Mouse (Mus musculus): ENCODE measurements at regions not wholly inside any gene's neighbourhood (a gene's known extent, or its start where the extent isn't known, plus 50 kb on each side); places are given as distances from the start of the nearest gene placed in this dataset.

GRCm38 (mm10) chr11:27280791-27281190 lies 687.0 kb upstream of the Vrk2 start:
- Histone ChIP-seq H3K9ac (replicated peaks; ENCODE audit: low read length) (no peak overlapping the region), H3K4me3 (ENCODE audit: low read length) (no peak overlapping the region), H3K27me3 (ENCODE audit: insufficient read depth, low read length) (no peaks in the 10 kb centered on the region), H3K27ac (no peak overlapping the region), H3K4me1 (ENCODE audit: insufficient read depth, low read length) (no peaks in the 10 kb centered on the region), H3K36me3 (ENCODE audit: insufficient read depth, low read length) (no peaks in the 10 kb centered on the region), H3K4me2 (ENCODE audit: low read depth, low read length) (no peak overlapping the region), H3K9me3 (ENCODE audit: low read length) (peaks cover 4% of the 10 kb centered on the region; the same call in 1 of the 2 replicates)
- ATAC-seq (no peak), DNase-seq (ENCODE audit: low spot score) (no peak)
- WGBS, result 59% methylated on average over 3 of the region's 3 CpGs
- no peak for TF ChIP-seq CTCF (IDR thresholded peaks at IDR 0.05; ENCODE audit: low read depth)

- WGBS, result 0% methylated on average over 1 of the region's 1 CpGs
- peak; percentile 76 for ATAC-seq
- no peaks in the 10 kb centered on the region for H3K27me3 ChIP-seq (ENCODE audit: insufficient read depth, low read length)
- H3K9me3 ChIP-seq (ENCODE audit: low read length), result no peaks in the 10 kb centered on the region
- no peak overlapping the region for H3K9ac ChIP-seq (replicated peaks; ENCODE audit: low read length)
- H3K4me3 ChIP-seq (ENCODE audit: low read length), result no peak overlapping the region
- no peaks in the 10 kb centered on the region for H3K36me3 ChIP-seq (ENCODE audit: insufficient read depth, low read length)
- no peak overlapping the region for H3K4me2 ChIP-seq (ENCODE audit: low read depth, low read length)
- DNase-seq (ENCODE audit: low spot score), result peak; percentile 84
- TF ChIP-seq CTCF (IDR thresholded peaks at IDR 0.05; ENCODE audit: low read depth), result peak; percentile 77
- H3K27ac ChIP-seq, result no peak overlapping the region
- H3K4me1 ChIP-seq (ENCODE audit: insufficient read depth, low read length), result no peaks in the 10 kb centered on the region
Measured at GRCm38 (mm10) chr11:27264253-27264652, 670.5 kb upstream of the Vrk2 start.

- Histone ChIP-seq H3K9ac (replicated peaks; ENCODE audit: low read length) (no peak overlapping the region), H3K36me3 (ENCODE audit: insufficient read depth, low read length) (no peaks in the 10 kb centered on the region), H3K4me3 (ENCODE audit: low read length) (no peak overlapping the region), H3K27me3 (ENCODE audit: insufficient read depth, low read length) (no peaks in the 10 kb centered on the region), H3K27ac (no peak overlapping the region), H3K9me3 (ENCODE audit: low read length) (no peaks in the 10 kb centered on the region), H3K4me2 (ENCODE audit: low read depth, low read length) (no peak overlapping the region), H3K4me1 (ENCODE audit: insufficient read depth, low read length) (no peaks in the 10 kb centered on the region)
- no peak for DNase-seq (ENCODE audit: low spot score)
- 97% methylated on average over 1 of the region's 1 CpGs for WGBS
- no peak for ATAC-seq
- no peak for TF ChIP-seq CTCF (IDR thresholded peaks at IDR 0.05; ENCODE audit: low read depth)
Measured at GRCm38 (mm10) chr11:27258521-27258920, 664.7 kb upstream of the Vrk2 start.

GRCm38 (mm10) chr11:27235884-27236283 lies 642.1 kb upstream of the Vrk2 start:
- Histone ChIP-seq H3K4me3 (ENCODE audit: low read length) (no peak overlapping the region), H3K9ac (replicated peaks; ENCODE audit: low read length) (no peak overlapping the region), H3K36me3 (ENCODE audit: insufficient read depth, low read length) (no peaks in the 10 kb centered on the region), H3K4me1 (ENCODE audit: insufficient read depth, low read length) (no peaks in the 10 kb centered on the region), H3K4me2 (ENCODE audit: low read depth, low read length) (no peak overlapping the region), H3K27me3 (ENCODE audit: insufficient read depth, low read length) (no peaks in the 10 kb centered on the region), H3K27ac (no peak overlapping the region), H3K9me3 (ENCODE audit: low read length) (no peaks in the 10 kb centered on the region)
- WGBS, result 88% methylated on average over 1 of the region's 1 CpGs
- TF ChIP-seq CTCF (IDR thresholded peaks at IDR 0.05; ENCODE audit: low read depth), result no peak
- no peak for ATAC-seq
- DNase-seq (ENCODE audit: low spot score), result no peak

- Histone ChIP-seq H3K4me3 (ENCODE audit: low read length) (no peak overlapping the region), H3K9ac (replicated peaks; ENCODE audit: low read length) (no peak overlapping the region), H3K36me3 (ENCODE audit: insufficient read depth, low read length) (no peaks in the 10 kb centered on the region), H3K4me2 (ENCODE audit: low read depth, low read length) (no peak overlapping the region), H3K9me3 (ENCODE audit: low read length) (no peaks in the 10 kb centered on the region), H3K27ac (no peak overlapping the region), H3K27me3 (ENCODE audit: insufficient read depth, low read length) (no peaks in the 10 kb centered on the region), H3K4me1 (ENCODE audit: insufficient read depth, low read length) (no peaks in the 10 kb centered on the region)
- ATAC-seq (no peak), DNase-seq (ENCODE audit: low spot score) (no peak)
- TF ChIP-seq CTCF (IDR thresholded peaks at IDR 0.05; ENCODE audit: low read depth), result no peak
Measured at GRCm38 (mm10) chr11:27226454-27226853, 632.7 kb upstream of the Vrk2 start.

- ATAC-seq (no peak), DNase-seq (ENCODE audit: low spot score) (no peak)
- no peaks in the 10 kb centered on the region for H3K9me3 ChIP-seq (ENCODE audit: low read length)
- no peaks in the 10 kb centered on the region for H3K27me3 ChIP-seq (ENCODE audit: insufficient read depth, low read length)
- H3K4me1 ChIP-seq (ENCODE audit: insufficient read depth, low read length), result no peaks in the 10 kb centered on the region
- no peak overlapping the region for H3K9ac ChIP-seq (replicated peaks; ENCODE audit: low read length)
- H3K27ac ChIP-seq, result no peak overlapping the region
- WGBS, result 78% methylated on average over 3 of the region's 3 CpGs
- H3K36me3 ChIP-seq (ENCODE audit: insufficient read depth, low read length), result no peaks in the 10 kb centered on the region
- no peak for TF ChIP-seq CTCF (IDR thresholded peaks at IDR 0.05; ENCODE audit: low read depth)
- H3K4me3 ChIP-seq (ENCODE audit: low read length), result no peak overlapping the region
- H3K4me2 ChIP-seq (ENCODE audit: low read depth, low read length), result no peak overlapping the region
Measured at GRCm38 (mm10) chr11:27222436-27222835, 628.6 kb upstream of the Vrk2 start.

GRCm38 (mm10) chr11:27221956-27222355 lies 628.2 kb upstream of the Vrk2 start:
- 84% methylated on average over 1 of the region's 1 CpGs for WGBS
- no peak for DNase-seq (ENCODE audit: low spot score)
- TF ChIP-seq CTCF (IDR thresholded peaks at IDR 0.05; ENCODE audit: low read depth), result no peak
- Histone ChIP-seq H3K9ac (replicated peaks; ENCODE audit: low read length) (no peak overlapping the region), H3K4me3 (ENCODE audit: low read length) (no peak overlapping the region), H3K27ac (no peak overlapping the region), H3K27me3 (ENCODE audit: insufficient read depth, low read length) (no peaks in the 10 kb centered on the region), H3K4me1 (ENCODE audit: insufficient read depth, low read length) (no peaks in the 10 kb centered on the region), H3K9me3 (ENCODE audit: low read length) (no peaks in the 10 kb centered on the region), H3K36me3 (ENCODE audit: insufficient read depth, low read length) (no peaks in the 10 kb centered on the region), H3K4me2 (ENCODE audit: low read depth, low read length) (no peak overlapping the region)
- ATAC-seq, result no peak
